In genomic region chr13:40946513-40946912, GRCm38 (mm10) we compare ENCODE assay signal across 27 mouse cellular contexts. TPM values are rescaled to one million over a fixed set of nuclear protein-coding genes. Genes with fewer than 3 reads are reported as not detected.
DNase-seq lines count a peak whose midpoint lies in the region; ATAC-seq and TF ChIP-seq lines count a peak whose summit lies in the region.
"Had no signal": no experiment of that assay in that cellular context is flagged by ENCODE, and none has a peak within 500 bp of the region (broad histone marks: within the 10 kb centered on the region; RNA-seq: fewer than 3 reads in every experiment).

No protein-coding gene starts in this region.

- 33% methylated on average over 3 of the region's 3 CpGs for WGBS in liver, postnatal 0 days (ENCODE audit: insufficient replicate concordance)
- WGBS in liver, embryonic 11.5 days: 48% methylated on average over 3 of the region's 3 CpGs
- 77% methylated on average over 3 of the region's 3 CpGs for WGBS in forebrain, embryonic 13.5 days

- H3K4me1 ChIP-seq in liver, postnatal 0 days (ENCODE audit: insufficient read depth): peaks cover 24% of the 10 kb centered on the region
- peaks cover 3% of the 10 kb centered on the region; the same call in 1 of the 2 replicates for H3K4me1 ChIP-seq in liver, embryonic 11.5 days (replicated peaks; ENCODE audit: control insufficient read depth, insufficient read depth, low read length)
- peaks cover 15% of the 10 kb centered on the region for H3K4me1 ChIP-seq in forebrain, embryonic 13.5 days

- no peak overlapping the region for H3ac ChIP-seq in myocyte (ENCODE audit: control insufficient read depth, insufficient read length)

- no peak for TF ChIP-seq CTCF in liver, postnatal 0 days (IDR thresholded peaks at IDR 0.05; ENCODE audit: low read depth)

- no peak overlapping the region for H3K4me3 ChIP-seq in liver, postnatal 0 days (ENCODE audit: low read depth, low read length)
- no peak overlapping the region for H3K4me3 ChIP-seq in liver, embryonic 11.5 days (ENCODE audit: low read depth, low read length)
- H3K4me3 ChIP-seq in myocyte: no peak overlapping the region
- no peak overlapping the region for H3K4me3 ChIP-seq in forebrain, embryonic 13.5 days
- H3K4me3 ChIP-seq: embryonic facial prominence, embryonic 12.5 days; forebrain, embryonic 12.5 days; heart, embryonic 13.5 days; hindbrain, embryonic 12.5 days; intestine, embryonic 15.5 days; layer of hippocampus, adult 2 months; limb, embryonic 13.5 days; liver, embryonic 15.5 days; midbrain, embryonic 10.5 days; neural tube, embryonic 12.5 days had no signal

- H3K27ac ChIP-seq in liver, postnatal 0 days (ENCODE audit: low read depth): no peak overlapping the region
- H3K27ac ChIP-seq in liver, embryonic 11.5 days (ENCODE audit: low read depth, low read length): no peak overlapping the region
- no peak overlapping the region for H3K27ac ChIP-seq in forebrain, embryonic 13.5 days
- H3K27ac ChIP-seq: embryonic facial prominence, embryonic 12.5 days; forebrain, embryonic 12.5 days; heart, embryonic 13.5 days; hindbrain, embryonic 12.5 days; hindbrain, postnatal 0 days; intestine, embryonic 15.5 days; layer of hippocampus, adult 2 months; limb, embryonic 13.5 days; liver, embryonic 15.5 days; macrophage; midbrain, embryonic 10.5 days; neural tube, embryonic 12.5 days had no signal

- H3K9ac ChIP-seq in liver, postnatal 0 days (replicated peaks): no peak overlapping the region
- H3K9ac ChIP-seq in liver, embryonic 11.5 days (ENCODE audit: low read depth, low read length): no peak overlapping the region
- H3K9ac ChIP-seq in forebrain, embryonic 13.5 days: no peak overlapping the region
- H3K9ac ChIP-seq: embryonic facial prominence, embryonic 12.5 days; forebrain, embryonic 12.5 days; heart, embryonic 13.5 days; hindbrain, embryonic 12.5 days; intestine, embryonic 15.5 days; limb, embryonic 13.5 days; liver, embryonic 15.5 days; neural tube, embryonic 12.5 days had no signal

- intact Hi-C loops in gastrocnemius, postnatal 36 days (cut with DNase I): no loop called here

- TF ChIP-seq EP300 in liver, postnatal 0 days (IDR thresholded peaks at IDR 0.05; ENCODE audit: low read depth): no peak

- H3K9me3 ChIP-seq in liver, postnatal 0 days (ENCODE audit: low read length): no peaks in the 10 kb centered on the region
- H3K9me3 ChIP-seq in liver, embryonic 11.5 days (ENCODE audit: control insufficient read depth, low read length): no peaks in the 10 kb centered on the region
- no peaks in the 10 kb centered on the region for H3K9me3 ChIP-seq in forebrain, embryonic 13.5 days (replicated peaks)
- H3K9me3 ChIP-seq: embryonic facial prominence, embryonic 12.5 days; forebrain, embryonic 12.5 days; heart, embryonic 13.5 days; hindbrain, embryonic 12.5 days; intestine, embryonic 15.5 days; limb, embryonic 13.5 days; liver, embryonic 15.5 days; midbrain, embryonic 10.5 days; neural tube, embryonic 12.5 days had no signal

- no peaks in the 10 kb centered on the region for H3K27me3 ChIP-seq in liver, postnatal 0 days (ENCODE audit: insufficient read depth, low read length)
- no peaks in the 10 kb centered on the region for H3K27me3 ChIP-seq in liver, embryonic 11.5 days (replicated peaks; ENCODE audit: control insufficient read depth, insufficient read depth, low read length)
- H3K27me3 ChIP-seq in myocyte (ENCODE audit: control insufficient read depth, insufficient read depth, insufficient read length): no peaks in the 10 kb centered on the region
- H3K27me3 ChIP-seq in forebrain, embryonic 13.5 days: no peaks in the 10 kb centered on the region
- H3K27me3 ChIP-seq: embryonic facial prominence, embryonic 12.5 days; forebrain, embryonic 12.5 days; heart, embryonic 13.5 days; hindbrain, embryonic 12.5 days; intestine, embryonic 15.5 days; limb, embryonic 13.5 days; liver, embryonic 15.5 days; neural tube, embryonic 12.5 days had no signal

- peak; percentile 10 for DNase-seq in adrenal gland, postnatal 10 days
- no peak for DNase-seq in adrenal gland, adult 2 months
- DNase-seq in liver, postnatal 0 days: no peak
- DNase-seq in liver, embryonic 11.5 days (ENCODE audit: low spot score): no peak
- peak; percentile 79 for DNase-seq in gonadal fat pad, adult 2 months (ENCODE audit: low read depth)
- no peak for DNase-seq in gastrocnemius, postnatal 36 days
- DNase-seq: cerebellum, adult 2 months; cerebellum, postnatal 14 days; gastrocnemius, postnatal 14 days; heart, postnatal 14 days; kidney, adult 2 months; kidney, postnatal 36 days had no signal

- no peak for TF ChIP-seq POLR2A in myocyte (IDR thresholded peaks at IDR 0.05; ENCODE audit: insufficient read length, low read depth)

- no peaks in the 10 kb centered on the region for H3K36me3 ChIP-seq in liver, postnatal 0 days (replicated peaks; ENCODE audit: insufficient read depth, low read length)
- no peaks in the 10 kb centered on the region for H3K36me3 ChIP-seq in liver, embryonic 11.5 days (ENCODE audit: control insufficient read depth, insufficient read depth, low read length)
- no peaks in the 10 kb centered on the region for H3K36me3 ChIP-seq in myocyte (ENCODE audit: control insufficient read depth, insufficient read depth)
- no peaks in the 10 kb centered on the region for H3K36me3 ChIP-seq in forebrain, embryonic 13.5 days (ENCODE audit: poor library complexity, severe bottlenecking)
- H3K36me3 ChIP-seq: embryonic facial prominence, embryonic 12.5 days; forebrain, embryonic 12.5 days; heart, embryonic 13.5 days; hindbrain, embryonic 12.5 days; intestine, embryonic 15.5 days; limb, embryonic 13.5 days; liver, embryonic 15.5 days; midbrain, embryonic 10.5 days; neural tube, embryonic 12.5 days had no signal

- no peak overlapping the region for H3K4me2 ChIP-seq in liver, postnatal 0 days (ENCODE audit: low read depth, low read length)
- H3K4me2 ChIP-seq in liver, embryonic 11.5 days: no peak overlapping the region
- H3K4me2 ChIP-seq in myocyte (ENCODE audit: low read depth): no peak overlapping the region
- H3K4me2 ChIP-seq in forebrain, embryonic 13.5 days: no peak overlapping the region
- H3K4me2 ChIP-seq: embryonic facial prominence, embryonic 12.5 days; forebrain, embryonic 12.5 days; heart, embryonic 13.5 days; hindbrain, embryonic 12.5 days; intestine, embryonic 15.5 days; limb, embryonic 13.5 days; liver, embryonic 15.5 days; neural tube, embryonic 12.5 days had no signal

- peak; percentile 72; the same call in 1 of the 2 replicates for ATAC-seq in liver, postnatal 0 days
- no peak for ATAC-seq in liver, embryonic 11.5 days (replicated peaks; ENCODE audit: low FRiP score)
- no peak for ATAC-seq in forebrain, embryonic 13.5 days
- ATAC-seq: hindbrain, postnatal 0 days; intestine, embryonic 15.5 days; midbrain, embryonic 16.5 days had no signal

- no peaks in the 10 kb centered on the region for H3K79me2 ChIP-seq in myocyte (ENCODE audit: control insufficient read depth, insufficient read depth)

TF ChIP-seq in myocyte, 11 proteins besides CTCF, POLR2A, EP300 and RAD21:
- TF ChIP-seq TCF3 (IDR thresholded peaks at IDR 0.05; ENCODE audit: insufficient read length, low read depth) (no peak), E2F4 (IDR thresholded peaks at IDR 0.05; ENCODE audit: insufficient read depth) (no peak), CEBPB (IDR thresholded peaks at IDR 0.05; ENCODE audit: insufficient read depth, poor library complexity, severe bottlenecking) (peak; percentile 60; the same call in 1 of the 2 replicates)

RNA-seq across cellular contexts. Expression of gene Pak1ip1, which starts 54.3 kb away (rescaled TPM):
- total RNA-seq in adrenal gland, postnatal 10 days (2021): 10 to 100 TPM; 48.0 to 55.5 TPM
- 10 to 100 TPM; 50.1 to 61.7 TPM for total RNA-seq in adrenal gland, adult 2 months (2021)
- polyA plus RNA-seq in adrenal gland, adult 2 months (2012; rRNA removed): 78.6 and 87.0 TPM in 2 replicates
- polyA plus RNA-seq in liver, postnatal 0 days (2015; fragmentation: Nextera tagmentation; extraction: Ambion mirVana): 43.1 and 45.8 TPM in 2 replicates
- polyA plus RNA-seq in liver, embryonic 11.5 days (2014; fragmentation: Nextera tagmentation; extraction: Ambion mirVana): 105 and 109 TPM in 2 replicates
- 37.1 and 46.5 TPM in 2 replicates for polyA plus RNA-seq in gonadal fat pad, adult 2 months (2012; rRNA removed)
- 66.3 TPM for polyA plus RNA-seq in myocyte (2012; fragmentation: generic; extraction: Trizol)
- 86.3 and 87.4 TPM in 2 replicates for polyA plus RNA-seq in forebrain, embryonic 13.5 days (2015; fragmentation: Nextera tagmentation; extraction: Ambion mirVana)
- 10 to 100 TPM; 22.7 to 25.7 TPM for total RNA-seq in gastrocnemius, postnatal 36 days (2021)

Comparison
In these comparisons a context has a peak if more than half of its experiments do, and no peak if none do; other contexts are left out.
1. DNase-seq: peak in adrenal gland, postnatal 10 days (single experiment) and gonadal fat pad, adult 2 months (single experiment); none in adrenal gland, adult 2 months (single experiment), liver, postnatal 0 days (single experiment), liver, embryonic 11.5 days (single experiment) and gastrocnemius, postnatal 36 days (0 of 2).